Mouse (Mus musculus) heart, postnatal 0 days (tissue): Measurements from ENCODE around the gene Pla2g4d. TPM values are rescaled to one million over a fixed set of nuclear protein-coding genes. Genes with fewer than 3 reads are reported as not detected.

ENCODE experiments used
- ATAC-seq: fragments of 200-750 bp; cut with Nextera tagmentation; 2 replicates; pipeline ENCODE4 v1.8.0; 2017; ENCODE audit warnings: low read depth, moderate number of reproducible peaks, moderate library complexity; ENCODE audit not compliant: insufficient read depth
- DNase-seq: peaks from one replicate; pipeline ENCODE4 v3.0.0-alpha.2; 2016; ENCODE audit warnings: low spot score
- H3K27ac ChIP-seq: fragments of 300-500 bp; sonication (generic); 2 replicates; pipeline ENCODE4 v1.5.1; 2014; ENCODE audit warnings: low read depth, mild to moderate bottlenecking
- H3K27me3 ChIP-seq: fragments of 300-500 bp; sonication (generic); 2 replicates; pipeline ENCODE4 v1.6.1; 2014; ENCODE audit warnings: low read length, mixed read lengths; ENCODE audit not compliant: control insufficient read depth, insufficient read depth
- H3K36me3 ChIP-seq: fragments of 300-500 bp; sonication (generic); replicated peaks from 2 replicates; pipeline ENCODE4 v1.6.1; 2014; ENCODE audit warnings: low read length, mixed read lengths; ENCODE audit not compliant: control insufficient read depth, insufficient read depth
- H3K4me1 ChIP-seq: fragments of 300-500 bp; sonication (generic); 2 replicates; pipeline ENCODE4 v1.6.1; 2014; ENCODE audit warnings: antibody characterized with exemption; ENCODE audit not compliant: control insufficient read depth, insufficient read depth
- H3K4me2 ChIP-seq: fragments of 300-500 bp; sonication (generic); 2 replicates; pipeline ENCODE4 v1.6.1; 2014; ENCODE audit warnings: low read depth, mild to moderate bottlenecking, low read length, moderate library complexity
- H3K4me3 ChIP-seq: fragments of 300-500 bp; sonication (generic); 2 replicates; pipeline ENCODE4 v1.5.1; 2014; ENCODE audit warnings: low read depth, low read length
- H3K9ac ChIP-seq: fragments of 300-500 bp; sonication (generic); replicated peaks from 2 replicates; pipeline ENCODE4 v1.6.1; 2014; ENCODE audit warnings: low read depth, low read length, mixed read lengths
- H3K9me3 ChIP-seq: fragments of 300-500 bp; sonication (generic); replicated peaks from 2 replicates; pipeline ENCODE4 v1.6.1; 2016; ENCODE audit warnings: low read length; ENCODE audit not compliant: control insufficient read depth
- CTCF ChIP-seq: IDR thresholded peaks from 2 replicates; pipeline ENCODE4 v1.5.1; 2016; ENCODE audit warnings: antibody characterized with exemption, control low read depth, low read depth
- EP300 ChIP-seq: IDR thresholded peaks from 2 replicates; pipeline ENCODE4 v1.6.1; 2016; ENCODE audit warnings: antibody characterized with exemption, low read depth
- WGBS: fragments of 180-500 bp; shearing (Covaris S2); extraction: QIAGEN DNeasy Blood & Tissue Kit; methylation state at CpG from one replicate; pipeline ENCODE4 v1.1.7; 2014; 5-methylcytosine and 5-hydroxymethylcytosine counted together
- polyA plus RNA-seq: library from polyadenylated mRNA; unstranded; fragments of >200 nt; fragmentation: Nextera tagmentation; extraction: Ambion mirVana; gene quantifications from 2 replicates; pipeline ENCODE4 v1.2.1, GENCODE M21; 2015
- total RNA-seq: library from RNA; depleted of rRNA; stranded (reverse); fragments of >200 nt; gene quantifications from 2 replicates; pipeline ENCODE4 v1.2.3, GENCODE M21; 2014; ENCODE audit warnings: low replicate concordance

Gene Pla2g4d
- total and polyA plus RNA-seq, 2 experiments from 2014 or later: not detected

GRCm38 (mm10) chr2:120288401-120288800 lies 596 bp downstream of the Pla2g4d start:
- 77% methylated on average over 3 of the region's 3 CpGs for WGBS
- ATAC-seq (no peak), DNase-seq (no peak)
- no peak overlapping the region for H3K9ac ChIP-seq
- no peak overlapping the region for H3K4me2 ChIP-seq
- no peak overlapping the region for H3K4me3 ChIP-seq
- H3K27me3 ChIP-seq: no peaks in the 10 kb centered on the region
- no peaks in the 10 kb centered on the region for H3K36me3 ChIP-seq
- no peaks in the 10 kb centered on the region for H3K9me3 ChIP-seq
- TF ChIP-seq EP300: no peak
- no peak for TF ChIP-seq CTCF
- no peaks in the 10 kb centered on the region for H3K4me1 ChIP-seq
- no peak overlapping the region for H3K27ac ChIP-seq

- H3K9me3 ChIP-seq: no peaks in the 10 kb centered on the region
Measured at GRCm38 (mm10) chr2:120285639-120286038, 3.4 kb downstream of the Pla2g4d start.

GRCm38 (mm10) chr2:120284705-120285104 lies 4.3 kb downstream of the Pla2g4d start:
- DNase-seq: no peak

More at GRCm38 (mm10) chr2:120285639-120286038, 3.4 kb downstream of the Pla2g4d start:
- H3K36me3 ChIP-seq: no peaks in the 10 kb centered on the region
- 62% methylated on average over 4 of the region's 4 CpGs for WGBS
- DNase-seq: no peak
- no peak overlapping the region for H3K27ac ChIP-seq
- H3K4me3 ChIP-seq: no peak overlapping the region
- no peaks in the 10 kb centered on the region for H3K27me3 ChIP-seq
- no peak for ATAC-seq
- H3K4me2 ChIP-seq: no peak overlapping the region
- H3K9ac ChIP-seq: no peak overlapping the region
- TF ChIP-seq EP300 (no peak), CTCF (no peak)
- H3K4me1 ChIP-seq: no peaks in the 10 kb centered on the region

GRCm38 (mm10) chr2:120284094-120284493 lies 4.9 kb downstream of the Pla2g4d start:
- ATAC-seq: no peak
- Histone ChIP-seq H3K27ac (no peak overlapping the region), H3K9ac (no peak overlapping the region), H3K4me2 (no peak overlapping the region), H3K36me3 (no peaks in the 10 kb centered on the region), H3K27me3 (no peaks in the 10 kb centered on the region), H3K4me3 (no peak overlapping the region), H3K9me3 (no peaks in the 10 kb centered on the region), H3K4me1 (no peaks in the 10 kb centered on the region)
- no peak for DNase-seq
- TF ChIP-seq EP300: no peak
- TF ChIP-seq CTCF: no peak
- WGBS: 79% methylated on average over 5 of the region's 5 CpGs

More at GRCm38 (mm10) chr2:120284705-120285104, 4.3 kb downstream of the Pla2g4d start:
- no peak overlapping the region for H3K9ac ChIP-seq
- H3K27me3 ChIP-seq: no peaks in the 10 kb centered on the region
- no peaks in the 10 kb centered on the region for H3K9me3 ChIP-seq
- H3K36me3 ChIP-seq: no peaks in the 10 kb centered on the region
- no peak overlapping the region for H3K27ac ChIP-seq
- no peak overlapping the region for H3K4me2 ChIP-seq
- no peaks in the 10 kb centered on the region for H3K4me1 ChIP-seq
- TF ChIP-seq CTCF: no peak
- no peak for TF ChIP-seq EP300
- no peak for ATAC-seq
- H3K4me3 ChIP-seq: no peak overlapping the region

GRCm38 (mm10) chr2:120283550-120283949 lies 5.4 kb downstream of the Pla2g4d start:
- no peaks in the 10 kb centered on the region for H3K36me3 ChIP-seq
- DNase-seq (no peak), ATAC-seq (no peak)
- no peaks in the 10 kb centered on the region for H3K9me3 ChIP-seq
- 40% methylated on average over 6 of the region's 6 CpGs for WGBS
- H3K27ac ChIP-seq: no peak overlapping the region
- no peaks in the 10 kb centered on the region for H3K4me1 ChIP-seq
- no peak overlapping the region for H3K4me3 ChIP-seq
- TF ChIP-seq CTCF (no peak), EP300 (no peak)
- no peaks in the 10 kb centered on the region for H3K27me3 ChIP-seq
- H3K9ac ChIP-seq: no peak overlapping the region
- no peak overlapping the region for H3K4me2 ChIP-seq

GRCm38 (mm10) chr2:120281221-120281620 lies 7.8 kb downstream of the Pla2g4d start:
- ATAC-seq (no peak), DNase-seq (no peak)
- H3K27me3 ChIP-seq: no peaks in the 10 kb centered on the region
- H3K36me3 ChIP-seq: no peaks in the 10 kb centered on the region
- H3K4me3 ChIP-seq: no peak overlapping the region
- H3K4me1 ChIP-seq: no peaks in the 10 kb centered on the region
- H3K9me3 ChIP-seq: no peaks in the 10 kb centered on the region
- no peak overlapping the region for H3K9ac ChIP-seq
- WGBS: 34% methylated on average over 3 of the region's 3 CpGs
- TF ChIP-seq EP300 (no peak), CTCF (peak; percentile 46)
- H3K27ac ChIP-seq: no peak overlapping the region
- H3K4me2 ChIP-seq: no peak overlapping the region
